In the genomic region with DNA sequence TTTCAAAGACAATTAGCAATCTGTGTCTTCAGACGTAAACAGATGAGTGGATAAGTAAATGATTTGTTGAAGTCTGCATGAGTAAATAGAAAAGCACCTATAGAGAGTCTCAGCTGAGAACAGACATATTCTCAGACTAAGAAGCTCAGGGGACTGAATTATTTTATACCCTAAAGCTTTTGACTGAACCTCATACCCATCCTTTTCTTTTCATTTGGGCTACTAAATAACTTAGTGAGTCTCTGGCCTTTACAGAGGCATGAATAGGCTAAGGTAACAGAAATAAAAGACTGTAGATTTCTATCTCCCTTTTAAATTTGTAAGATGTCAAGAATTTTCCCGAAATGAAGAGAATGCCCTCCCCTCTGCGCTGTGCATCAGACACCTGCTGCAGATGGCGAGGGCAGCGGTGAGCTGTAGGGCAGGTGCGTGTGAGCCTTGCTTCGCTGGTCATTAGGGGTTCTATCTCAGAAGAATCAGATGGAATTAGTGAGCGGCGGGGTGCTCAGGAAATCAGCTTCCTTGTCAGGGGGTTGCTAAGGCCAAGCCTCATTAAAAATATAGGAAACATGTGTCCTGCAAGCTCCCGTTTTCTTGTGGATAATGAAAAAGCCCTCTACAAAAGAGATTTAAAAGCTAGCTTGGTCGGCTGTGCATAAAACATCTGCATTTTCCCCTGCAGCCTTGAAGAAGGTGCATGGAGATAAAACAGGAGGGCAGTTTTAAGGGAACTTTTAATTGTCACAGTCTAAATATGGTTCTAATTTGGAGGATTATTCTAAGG, we compare ENCODE assay signal across 13 mouse cellular contexts.
DNase-seq lines count a peak whose midpoint lies in the region; ATAC-seq lines count a peak whose summit lies in the region.
"Had no signal": no experiment of that assay in that cellular context is flagged by ENCODE, and none has a peak within 500 bp of the region (broad histone marks: within the 10 kb centered on the region; RNA-seq: fewer than 3 reads in every experiment).

No protein-coding gene starts in this region.

- 63% methylated on average over 11 of the region's 11 CpGs for WGBS in heart, embryonic 10.5 days
- 24% methylated on average over 11 of the region's 11 CpGs for WGBS in forebrain, embryonic 15.5 days
- WGBS in midbrain, embryonic 12.5 days, result 58% methylated on average over 11 of the region's 11 CpGs
- WGBS in heart, embryonic 11.5 days (ENCODE audit: insufficient replicate concordance), result 64% methylated on average over 11 of the region's 11 CpGs

- no peaks in the 10 kb centered on the region for H3K36me3 ChIP-seq in heart, embryonic 10.5 days
- no peaks in the 10 kb centered on the region for H3K36me3 ChIP-seq in forebrain, embryonic 15.5 days
- no peaks in the 10 kb centered on the region for H3K36me3 ChIP-seq in midbrain, embryonic 12.5 days
- H3K36me3 ChIP-seq in heart, embryonic 11.5 days (ENCODE audit: control insufficient read depth, insufficient read depth, low read length), result no peaks in the 10 kb centered on the region
- H3K36me3 ChIP-seq: heart, embryonic 13.5 days; stomach, embryonic 15.5 days had no signal

- peak; percentile 16 for ATAC-seq in activated CD4-positive, CD25-positive, alpha-beta regulatory T cell, adult 4 months
- peak; percentile 44; the same call in 1 of the 2 replicates for ATAC-seq in forebrain, embryonic 15.5 days (replicated peaks)
- ATAC-seq in midbrain, embryonic 12.5 days (ENCODE audit: low FRiP score, low read depth), result peak; percentile 72
- no peak for ATAC-seq in heart, embryonic 11.5 days (replicated peaks; ENCODE audit: insufficient number of reproducible peaks, low FRiP score, low TSS enrichment)

- H3K4me1 ChIP-seq in heart, embryonic 10.5 days, result no peaks in the 10 kb centered on the region
- 0 out of 2 replicates have a peak, but pooled peaks cover 3% of the 10 kb centered on the region for H3K4me1 ChIP-seq in forebrain, embryonic 15.5 days
- peaks cover 3% of the 10 kb centered on the region; the same call in 1 of the 2 replicates for H3K4me1 ChIP-seq in midbrain, embryonic 12.5 days
- no peaks in the 10 kb centered on the region for H3K4me1 ChIP-seq in heart, embryonic 11.5 days (ENCODE audit: control insufficient read depth, insufficient read depth, low read length)
- H3K4me1 ChIP-seq: heart, embryonic 13.5 days; stomach, embryonic 15.5 days had no signal

- H3K9me3 ChIP-seq in heart, embryonic 10.5 days, result no peaks in the 10 kb centered on the region
- no peaks in the 10 kb centered on the region for H3K9me3 ChIP-seq in forebrain, embryonic 15.5 days
- no peaks in the 10 kb centered on the region for H3K9me3 ChIP-seq in midbrain, embryonic 12.5 days
- H3K9me3 ChIP-seq in heart, embryonic 11.5 days (replicated peaks; ENCODE audit: control insufficient read depth, low read length), result no peaks in the 10 kb centered on the region
- H3K9me3 ChIP-seq: heart, embryonic 13.5 days; stomach, embryonic 15.5 days had no signal

- H3K4me3 ChIP-seq in heart, embryonic 10.5 days, result no peak overlapping the region
- no peak overlapping the region for H3K4me3 ChIP-seq in forebrain, embryonic 15.5 days
- no peak overlapping the region for H3K4me3 ChIP-seq in midbrain, embryonic 12.5 days
- no peak overlapping the region for H3K4me3 ChIP-seq in heart, embryonic 11.5 days (ENCODE audit: low read depth, low read length)
- H3K4me3 ChIP-seq: gastrocnemius, adult 2 months; heart, embryonic 13.5 days; stomach, embryonic 15.5 days had no signal

- H3K9ac ChIP-seq in forebrain, embryonic 15.5 days (replicated peaks), result no peak overlapping the region
- H3K9ac ChIP-seq in midbrain, embryonic 12.5 days (replicated peaks), result no peak overlapping the region
- H3K9ac ChIP-seq in heart, embryonic 11.5 days (ENCODE audit: low read depth, low read length), result no peak overlapping the region
- H3K9ac ChIP-seq: heart, embryonic 13.5 days; stomach, embryonic 15.5 days had no signal

- intact Hi-C loops in heart, postnatal 25 days (cut with DNase I), result no loop called here

- peak; percentile 43 for DNase-seq in heart, embryonic 10.5 days (ENCODE audit: low spot score)
- DNase-seq in heart, postnatal 25 days (ENCODE audit: low spot score), result no peak
- DNase-seq in adrenal gland, postnatal 25 days, result no peak
- DNase-seq in cerebellum, adult 11 months, result no peak
- DNase-seq: B cell, adult 2 months; cerebellum, adult 9-11 months; gastrocnemius, adult 2 months had no signal

- H3K27me3 ChIP-seq in heart, embryonic 10.5 days (ENCODE audit: insufficient read depth, poor library complexity, severe bottlenecking), result no peaks in the 10 kb centered on the region
- no peaks in the 10 kb centered on the region for H3K27me3 ChIP-seq in forebrain, embryonic 15.5 days
- H3K27me3 ChIP-seq in midbrain, embryonic 12.5 days, result no peaks in the 10 kb centered on the region
- no peaks in the 10 kb centered on the region for H3K27me3 ChIP-seq in heart, embryonic 11.5 days (ENCODE audit: control insufficient read depth, insufficient read depth, low read length)
- H3K27me3 ChIP-seq: heart, embryonic 13.5 days; stomach, embryonic 15.5 days had no signal

- H3K4me2 ChIP-seq in forebrain, embryonic 15.5 days (replicated peaks), result no peak overlapping the region
- no peak overlapping the region for H3K4me2 ChIP-seq in midbrain, embryonic 12.5 days (replicated peaks)
- H3K4me2 ChIP-seq in heart, embryonic 11.5 days, result no peak overlapping the region
- H3K4me2 ChIP-seq: heart, embryonic 13.5 days; stomach, embryonic 15.5 days had no signal

- no peak overlapping the region for H3K27ac ChIP-seq in heart, embryonic 10.5 days
- no peak overlapping the region for H3K27ac ChIP-seq in forebrain, embryonic 15.5 days (replicated peaks)
- H3K27ac ChIP-seq in midbrain, embryonic 12.5 days (replicated peaks), result no peak overlapping the region
- no peak overlapping the region for H3K27ac ChIP-seq in heart, embryonic 11.5 days (ENCODE audit: low read depth, low read length)
- H3K27ac ChIP-seq: gastrocnemius, adult 2 months; heart, embryonic 13.5 days; stomach, embryonic 15.5 days had no signal
